Mouse (Mus musculus) monocyte, adult 2 months (primary cell): ENCODE results near the gene Bivm.

Experiments
- DNase-seq, 2 experiments: peaks; one replicate each; pipeline ENCODE4 v3.0.0; 2022; ENCODE audit warnings: low spot score in 2 of 2, low read depth in 1 of 2

Gene Bivm

DNA sequence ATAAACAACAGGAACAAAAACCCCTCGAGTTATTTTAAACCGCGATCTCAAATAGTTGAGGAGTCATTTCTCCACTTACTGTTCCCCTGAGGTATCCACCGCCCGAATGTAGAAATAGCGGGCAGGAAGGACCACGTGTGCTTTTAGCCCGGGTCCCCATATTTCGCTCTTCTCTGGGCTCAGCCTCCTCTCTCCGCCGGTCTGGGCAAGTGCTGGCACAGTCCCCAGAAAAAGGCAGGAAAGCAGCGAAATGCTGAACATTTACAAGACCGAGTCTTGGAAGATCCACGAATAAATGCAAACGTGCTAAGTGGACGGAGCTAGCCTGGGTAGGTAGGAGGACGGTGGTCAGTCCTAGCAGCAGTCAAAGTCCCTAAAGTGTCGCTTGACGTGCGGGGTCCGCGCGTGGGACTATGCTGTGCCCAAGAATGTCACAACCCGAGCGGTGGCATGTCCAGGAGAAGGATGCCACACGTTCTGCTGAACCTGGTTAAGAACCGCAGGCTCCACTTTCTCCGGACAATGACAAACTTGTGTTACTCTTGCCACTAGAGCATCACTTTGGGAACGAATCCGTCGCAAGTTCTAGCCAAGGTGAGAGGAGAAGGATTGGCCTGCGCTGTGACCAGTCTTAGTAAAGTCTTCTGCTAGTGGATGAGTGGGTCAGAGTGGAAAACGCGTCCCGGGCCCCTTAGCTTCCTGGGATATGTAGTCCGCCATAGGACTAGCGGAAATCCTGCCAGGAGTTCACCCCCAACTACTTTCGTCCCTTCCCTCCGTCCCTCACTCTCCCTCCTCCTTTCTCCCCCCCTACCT lies at the start of gene Bivm, which contains the start of gene Kdelc1:
Bivm (plus strand) TSS at position 719 of the 816 bp plus-strand sequence.
Kdelc1 (minus strand) TSS at position 570 of the 816 bp plus-strand sequence.
- DNase-seq, result peak; percentile 62 to 66

DNA sequence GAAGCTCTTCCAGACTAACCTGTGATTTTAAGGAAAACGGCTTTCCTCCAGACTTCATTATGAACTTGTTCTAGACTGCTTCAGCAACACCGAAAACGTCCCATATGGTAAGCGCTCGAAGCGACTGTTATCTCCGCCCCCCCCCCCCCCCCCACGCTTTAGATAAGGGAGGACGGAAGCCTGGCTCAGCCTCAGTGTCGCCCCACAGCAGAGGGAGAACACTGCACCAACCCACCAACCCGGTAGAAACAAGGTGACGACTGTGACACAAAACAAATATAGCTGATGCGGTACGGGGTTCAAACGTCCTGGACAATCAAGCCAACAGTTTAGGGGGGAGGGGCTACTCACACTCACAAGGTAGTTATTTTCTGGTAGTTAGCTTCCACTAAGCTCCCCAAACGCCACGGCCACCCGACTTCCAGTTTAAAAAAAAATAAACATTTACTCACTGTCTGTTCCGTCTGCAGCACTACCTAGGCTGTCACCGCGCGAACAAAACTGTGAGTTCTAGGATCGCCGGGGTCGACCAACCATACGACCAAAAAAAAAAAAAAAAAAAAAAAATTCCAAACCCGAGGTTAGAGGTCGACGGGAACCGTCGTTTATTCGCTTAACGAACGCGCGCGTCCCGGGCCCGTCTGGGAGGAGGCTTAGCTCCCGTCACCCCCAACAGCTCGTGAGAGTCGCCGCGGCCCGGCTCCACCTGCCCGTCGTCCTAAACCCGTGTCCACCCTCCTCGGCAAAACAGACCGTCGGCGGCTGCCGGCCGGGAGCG lies 17.1 kb upstream of the Bivm start:
- no peak for DNase-seq

DNA sequence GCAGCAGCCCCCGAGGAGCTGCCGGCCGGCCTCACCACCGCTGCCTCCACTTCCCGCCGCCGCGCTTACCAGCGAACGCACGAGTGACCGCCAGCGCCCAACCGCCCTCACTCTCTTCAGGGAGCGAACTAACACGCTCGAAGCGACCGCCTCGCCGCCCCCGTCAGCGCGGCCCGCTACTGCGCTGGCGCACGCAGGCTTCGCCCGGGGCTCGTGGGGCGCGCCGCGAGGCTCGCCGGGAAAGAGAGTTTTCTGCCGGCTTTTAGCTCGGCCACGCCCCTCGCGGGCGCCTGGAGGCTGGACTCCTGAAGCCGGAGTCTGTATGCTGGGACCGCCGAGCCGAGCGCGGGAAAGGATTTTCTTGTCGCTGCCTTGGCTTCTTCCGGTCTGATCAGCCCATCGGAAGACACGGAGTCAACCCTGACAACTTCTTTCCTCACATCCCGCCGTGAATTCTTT lies 16.5 kb upstream of the Bivm start, which contains the start of gene Tex30:
Tex30 (minus strand) TSS at position 183 of the 459 bp plus-strand sequence.
- peak; percentile 71 to 82 for DNase-seq

DNA sequence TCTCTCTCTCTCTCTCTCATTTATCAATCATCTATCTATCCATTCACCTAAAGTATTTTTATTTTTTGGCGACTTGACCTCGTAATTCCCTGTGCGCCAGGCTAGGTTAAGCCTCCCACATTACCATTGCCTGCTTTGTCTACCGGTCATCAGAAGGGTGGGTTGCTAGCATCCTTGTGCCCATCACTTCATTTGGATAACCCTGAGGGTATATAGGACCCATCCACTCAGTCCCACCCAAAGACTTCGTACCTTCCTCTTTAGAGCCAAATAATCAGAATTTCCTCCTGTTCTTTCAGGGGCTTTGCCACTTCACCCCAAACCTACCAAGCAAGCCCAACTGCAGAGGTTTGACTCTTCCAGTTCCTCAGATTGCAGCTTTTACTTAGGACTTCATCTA lies 15.8 kb upstream of the Bivm start:
- DNase-seq, result no peak

DNA sequence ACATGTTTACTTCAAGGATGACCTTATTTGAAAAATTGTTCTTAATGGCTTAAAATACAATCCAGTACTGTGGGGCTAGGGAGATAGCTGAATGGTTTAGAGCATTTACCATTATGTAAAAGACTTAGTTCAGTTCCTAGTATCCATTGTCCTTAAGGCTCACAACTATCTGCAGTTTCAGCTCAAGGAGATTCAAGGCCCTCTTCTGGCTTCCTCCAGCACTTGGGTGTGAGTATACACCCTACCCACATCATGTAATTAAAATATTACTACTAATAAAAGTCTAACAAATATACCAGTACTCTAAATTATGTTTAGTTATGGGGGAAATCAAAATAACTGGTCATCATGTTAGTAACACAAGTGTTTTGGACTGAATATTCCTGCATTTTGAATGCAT lies 1.2 kb upstream of the Bivm start:
- no peak for DNase-seq

DNA sequence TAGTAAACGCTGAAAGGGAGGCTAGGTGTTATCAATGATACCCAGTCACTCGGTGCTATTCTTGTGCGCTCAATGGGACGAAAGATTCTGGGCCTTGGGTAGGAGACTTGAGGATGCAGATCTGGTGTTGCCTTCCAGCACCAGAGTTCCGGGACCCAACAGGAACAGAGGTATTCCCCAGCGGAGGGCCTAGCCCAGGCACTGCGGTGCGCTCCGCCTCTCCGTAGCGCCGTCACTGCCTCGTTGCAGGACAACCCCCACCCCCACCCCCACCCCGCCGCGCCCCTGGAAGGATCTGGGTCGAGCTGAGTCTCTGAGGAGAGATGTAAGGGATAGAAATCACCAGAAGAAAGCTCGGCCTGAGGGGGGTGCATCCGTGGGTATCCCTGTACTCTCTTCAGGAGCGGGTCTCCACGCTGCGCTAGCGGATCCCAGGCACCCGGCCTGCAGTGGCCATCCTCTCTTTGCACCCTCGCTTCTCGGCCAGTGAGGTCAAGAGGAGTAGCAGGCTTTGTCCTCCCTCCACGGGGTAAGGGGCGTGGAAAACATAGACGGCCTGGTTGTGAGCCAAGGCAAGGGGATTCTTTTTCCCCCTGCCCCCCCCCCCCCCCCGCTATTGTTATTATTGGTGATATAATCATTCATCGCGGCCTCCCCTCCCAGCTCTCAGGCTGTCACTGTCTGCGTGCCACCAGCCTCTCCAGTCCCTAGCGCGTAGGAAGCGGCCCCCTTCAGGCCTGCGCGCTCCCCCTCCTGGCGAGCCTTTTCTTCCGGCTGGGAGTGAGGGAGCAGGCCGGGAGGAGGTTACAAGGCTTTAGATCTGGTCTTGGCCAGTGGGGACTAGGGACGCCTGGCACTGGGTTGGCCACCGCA lies 680 bp downstream of the Bivm start:
- DNase-seq, result peak; percentile 19 to 24

DNA sequence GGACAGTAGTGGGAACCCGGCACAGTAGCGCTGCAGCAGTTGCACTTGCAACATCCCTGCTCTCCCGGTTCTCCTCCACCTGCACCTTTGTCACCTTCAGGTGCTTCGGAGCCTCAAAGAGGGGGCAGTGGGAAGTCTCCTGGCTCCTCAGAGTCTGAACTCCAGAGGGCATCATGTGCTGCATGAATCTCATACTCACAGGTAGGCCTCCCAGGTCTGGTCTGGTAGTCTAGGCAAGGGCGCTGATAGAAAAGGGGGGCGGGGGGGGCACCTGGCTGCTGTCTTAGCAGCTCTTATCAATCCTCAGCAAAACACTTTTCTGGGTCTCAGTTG lies 1.3 kb downstream of the Bivm start:
- DNase-seq, result no peak

DNA sequence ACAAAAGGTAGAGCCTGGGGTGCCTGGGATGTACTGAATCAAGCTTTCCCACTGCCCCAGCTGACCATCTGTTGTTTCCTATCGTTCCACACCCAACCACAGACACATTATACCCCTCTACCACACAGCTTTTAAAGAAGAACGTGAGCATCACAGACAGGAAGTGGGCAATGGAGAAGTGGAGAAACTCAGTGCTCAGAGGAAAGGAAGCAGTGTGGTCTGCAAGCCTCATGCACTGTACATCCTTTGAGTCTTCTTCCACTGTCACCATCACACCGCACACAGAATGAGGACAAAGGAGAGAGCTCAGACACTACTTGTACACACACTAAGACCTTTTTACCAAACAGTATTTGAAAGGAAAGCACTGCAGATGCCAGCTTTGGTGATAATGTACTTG lies 3.5 kb downstream of the Bivm start:
- no peak for DNase-seq

DNA sequence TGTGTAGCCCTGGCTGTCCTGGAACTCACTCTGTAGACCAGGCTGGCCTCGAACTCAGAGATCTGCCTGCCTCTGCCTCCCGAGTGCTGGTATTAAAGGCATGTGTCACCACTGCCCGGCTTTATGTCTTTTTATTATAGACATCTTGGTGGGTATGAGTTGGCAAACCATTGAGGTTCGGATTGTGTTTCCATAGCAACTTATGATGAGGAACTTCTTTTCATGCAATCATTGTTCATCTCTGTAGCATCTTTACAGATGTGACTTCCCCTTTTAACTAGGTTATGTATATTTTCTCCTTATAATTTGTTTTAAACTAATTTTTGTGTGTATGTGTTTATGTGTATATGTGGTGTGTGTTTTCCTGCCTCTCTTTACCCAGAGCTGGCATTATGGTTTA lies 6.8 kb downstream of the Bivm start:
- no peak for DNase-seq

DNA sequence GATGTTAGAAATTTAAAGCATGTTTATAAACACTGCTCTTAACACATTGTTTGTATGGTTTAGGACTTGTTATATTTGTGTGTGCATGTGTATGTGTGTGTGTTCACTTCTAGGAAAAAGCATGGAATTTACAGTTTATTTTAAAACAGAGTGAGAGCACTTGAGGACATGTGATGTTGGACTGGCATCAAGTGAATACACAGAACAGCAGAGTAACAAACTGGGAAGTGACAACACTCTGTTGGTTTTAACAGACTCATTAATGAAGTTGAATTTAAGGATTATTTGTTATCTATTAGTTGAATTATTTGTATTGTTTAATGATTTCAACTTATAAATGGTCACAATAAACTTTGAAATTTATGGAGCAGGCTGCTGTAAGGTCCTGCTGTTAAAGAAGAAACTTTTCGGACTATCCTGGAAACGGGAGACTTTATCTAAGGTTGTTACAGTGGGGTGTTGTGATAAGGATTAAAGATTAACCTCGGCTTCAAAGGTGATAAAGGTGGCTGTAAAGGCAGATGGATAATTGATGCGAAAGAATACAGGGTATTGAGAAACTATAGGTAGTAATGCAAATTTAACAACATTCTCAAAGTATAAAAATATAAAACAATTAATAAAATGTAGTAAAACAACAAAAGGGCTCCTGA lies 11.3 kb downstream of the Bivm start:
- no peak for DNase-seq

DNA sequence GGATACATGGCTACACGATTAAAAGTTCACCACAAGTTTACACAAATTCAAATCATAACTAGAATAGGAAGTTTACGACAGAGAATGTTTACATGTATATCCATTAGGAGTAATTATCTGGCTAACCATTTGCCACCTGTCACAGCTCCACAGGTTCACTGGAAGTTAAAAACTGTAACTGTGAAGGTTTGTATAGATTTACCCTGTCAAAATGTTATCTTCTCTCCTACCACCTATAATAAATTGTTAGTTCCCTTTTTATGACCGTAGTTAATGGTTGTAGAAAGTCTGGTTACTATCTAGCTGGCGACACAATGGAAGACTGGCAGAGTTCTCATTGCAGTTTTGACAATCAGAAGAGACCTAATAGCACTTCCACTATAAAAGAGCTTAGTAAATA lies 21.5 kb downstream of the Bivm start:
- no peak for DNase-seq

DNA sequence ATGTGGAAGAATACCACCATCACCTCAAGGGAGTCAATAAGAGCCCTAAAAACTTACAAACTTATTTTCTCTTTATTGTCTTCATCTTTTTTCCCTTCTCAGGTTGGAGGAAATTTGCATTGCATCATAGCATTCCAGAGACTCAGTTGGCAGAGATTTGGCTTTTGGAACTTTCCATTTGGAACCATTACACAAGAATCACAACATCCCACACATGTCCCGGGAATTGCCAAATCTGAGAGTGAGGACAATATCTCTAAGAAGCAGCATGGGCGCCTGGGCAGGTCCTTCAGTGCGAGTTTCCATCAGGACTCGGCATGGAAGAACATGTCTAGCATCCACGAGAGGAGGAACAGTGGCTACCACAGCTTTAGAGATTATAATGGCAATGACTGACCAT lies 24.0 kb downstream of the Bivm start:
- no peak for DNase-seq

DNA sequence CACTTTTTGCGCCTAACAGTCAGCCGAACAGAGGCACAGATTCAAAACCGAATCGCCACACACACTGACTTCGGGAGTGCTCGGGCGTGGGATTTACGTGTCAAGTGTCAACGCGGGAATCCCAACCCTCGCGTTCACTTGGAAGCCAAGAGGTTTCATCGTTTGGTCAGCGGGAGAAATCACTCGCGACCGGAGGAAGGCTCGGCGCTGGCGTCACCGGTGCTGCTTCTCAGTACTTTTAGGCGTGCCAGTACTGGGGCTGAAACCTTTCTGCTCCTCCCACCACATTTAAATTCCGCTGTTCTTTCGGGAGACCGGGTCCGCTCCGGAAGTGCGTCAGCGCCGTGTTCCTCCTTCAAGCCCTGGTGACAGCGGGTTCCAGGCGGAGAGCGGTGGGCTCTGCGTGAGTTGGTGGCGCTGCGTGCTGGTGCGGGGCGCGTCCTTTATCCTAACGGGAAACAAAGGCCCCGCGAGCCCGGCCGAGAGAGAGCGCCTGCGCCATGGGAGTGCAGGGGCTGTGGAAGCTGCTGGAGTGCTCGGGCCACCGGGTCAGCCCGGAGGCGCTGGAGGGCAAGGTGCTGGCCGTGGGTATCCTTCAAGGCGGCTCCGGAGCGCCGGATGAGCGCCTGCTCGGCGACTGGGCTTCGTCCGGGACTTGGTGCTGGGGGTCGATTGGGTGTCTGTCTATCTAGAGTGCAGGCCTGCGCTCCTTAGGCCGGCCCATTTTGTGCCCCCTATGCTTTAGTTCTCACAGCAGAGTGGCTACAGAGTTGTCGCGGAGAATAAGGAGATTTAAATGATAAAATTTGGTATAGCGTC lies 29.0 kb downstream of the Bivm start, which contains the start of gene Ercc5:
Ercc5 (plus strand) TSS at position 182 of the 819 bp plus-strand sequence.
- DNase-seq, result peak; percentile 60 to 76

DNA sequence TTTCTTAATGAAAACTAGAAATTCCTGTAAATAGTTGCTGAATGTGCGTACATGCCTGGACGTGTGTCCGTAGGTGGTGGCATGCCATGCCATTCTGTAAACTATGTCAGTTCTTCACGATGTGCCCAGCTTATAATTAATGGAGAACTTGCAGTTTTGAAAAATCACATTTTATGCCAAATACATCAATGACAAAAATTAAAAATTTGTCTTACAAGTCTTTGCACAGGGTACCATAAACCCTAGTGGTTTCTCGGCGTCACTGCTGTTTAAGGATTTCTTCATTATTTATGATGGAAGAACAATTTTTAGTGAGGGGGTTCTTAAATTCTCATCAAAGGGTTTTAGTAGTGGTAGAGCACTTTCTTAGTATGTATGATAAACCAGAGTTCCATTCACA lies 29.9 kb downstream of the Bivm start:
- DNase-seq, result no peak

DNA sequence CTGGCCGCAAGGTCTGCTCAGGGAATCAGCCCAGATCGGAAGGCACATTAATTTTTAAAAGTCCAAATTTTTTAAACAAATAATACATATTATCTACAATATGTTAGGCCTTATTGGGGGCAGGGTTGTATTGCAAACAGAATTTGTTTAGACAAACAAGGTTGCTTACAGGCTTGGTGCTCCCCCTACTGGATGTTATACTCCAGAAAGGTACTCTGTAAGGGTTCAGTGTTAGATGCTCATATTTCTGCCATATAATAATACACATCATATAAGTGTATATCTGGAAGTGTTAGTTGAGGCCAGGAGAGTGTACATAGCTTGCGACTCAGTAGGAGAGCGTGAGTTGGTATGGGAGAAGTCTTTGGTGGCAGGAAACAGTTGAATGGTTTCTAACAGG lies 36.5 kb downstream of the Bivm start:
- no peak for DNase-seq

DNA sequence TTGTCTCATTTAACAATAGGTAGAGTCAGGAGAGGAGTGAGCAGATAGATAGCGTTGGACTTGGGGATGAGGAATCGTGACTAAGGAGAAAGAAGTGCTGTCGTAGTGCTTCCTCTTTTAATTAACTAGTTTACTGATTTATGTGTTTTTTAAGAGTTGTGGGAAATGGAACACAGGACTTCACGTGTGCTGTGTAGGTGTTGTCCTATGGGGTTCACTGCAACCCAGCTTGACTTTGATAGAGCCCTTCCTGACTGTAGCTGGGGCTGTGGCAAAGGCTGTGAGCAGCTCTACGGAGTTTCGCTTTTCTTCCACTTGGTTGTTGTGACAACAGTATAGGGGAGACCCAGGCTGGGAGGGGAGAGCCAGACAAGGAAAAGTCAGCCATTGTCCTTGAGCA lies 39.6 kb downstream of the Bivm start:
- no peak for DNase-seq

DNA sequence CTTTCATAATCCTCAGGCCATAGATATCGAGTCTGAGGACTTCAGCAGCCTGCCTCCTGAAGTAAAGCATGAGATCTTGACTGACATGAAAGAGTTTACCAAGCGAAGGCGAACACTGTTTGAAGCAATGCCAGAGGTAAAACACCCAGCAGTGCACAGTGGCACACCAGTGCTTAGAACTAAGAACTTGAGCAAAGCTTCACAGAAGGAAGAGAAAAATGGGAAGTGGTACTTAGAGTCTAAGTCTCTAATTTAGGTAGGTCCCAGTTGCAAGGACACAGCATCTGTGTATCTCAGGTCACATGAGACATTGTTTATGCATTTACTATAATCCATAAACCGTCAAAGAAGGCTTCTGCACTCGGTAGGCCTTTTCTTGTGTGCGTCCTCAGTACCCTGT lies 43.1 kb downstream of the Bivm start:
- no peak for DNase-seq

DNA sequence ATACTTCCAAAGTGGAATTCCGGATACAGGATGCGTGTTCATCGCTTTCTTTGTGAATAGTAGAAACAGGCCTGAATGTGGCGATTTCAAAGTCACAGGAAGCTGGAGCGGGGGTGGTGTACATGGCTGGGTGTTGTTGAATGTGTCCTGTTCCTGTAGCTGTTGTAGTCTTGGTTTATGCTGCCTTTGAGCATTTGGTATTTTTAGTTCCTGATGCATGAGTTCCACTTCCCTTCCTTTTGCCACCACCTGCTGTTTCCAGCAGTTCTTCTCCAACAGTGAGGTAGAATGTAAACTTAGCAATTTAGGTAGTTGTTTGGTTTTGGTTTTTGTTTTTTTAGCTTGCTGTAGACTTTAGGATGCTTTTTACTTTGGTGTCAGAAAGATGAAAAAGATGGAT lies 43.6 kb downstream of the Bivm start:
- DNase-seq, result no peak

DNA sequence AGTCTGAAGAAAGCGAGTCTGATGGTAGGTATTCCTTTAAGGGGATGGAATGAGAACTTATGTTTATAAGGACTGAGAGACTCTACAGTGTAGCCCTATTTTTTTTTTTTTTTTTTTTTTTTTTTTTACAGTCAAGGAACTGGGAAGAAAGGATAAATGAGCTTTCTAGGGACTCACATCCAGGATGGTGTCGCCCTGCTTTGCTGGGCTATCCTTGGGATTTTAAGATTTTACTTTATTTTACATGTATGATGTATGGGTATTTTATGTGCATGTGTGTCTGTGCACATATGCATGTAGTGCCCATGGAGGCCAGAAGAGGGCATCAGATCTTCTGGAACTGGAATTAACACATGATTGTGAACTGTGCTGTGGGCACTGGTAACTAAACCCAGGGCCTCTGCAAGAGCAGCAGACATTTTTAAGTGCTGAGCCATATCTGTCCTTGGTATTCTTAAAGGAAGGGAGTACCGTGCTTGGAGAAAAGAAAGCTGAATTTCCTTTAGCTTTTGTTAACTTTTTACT lies 49.2 kb downstream of the Bivm start:
- no peak for DNase-seq

DNA sequence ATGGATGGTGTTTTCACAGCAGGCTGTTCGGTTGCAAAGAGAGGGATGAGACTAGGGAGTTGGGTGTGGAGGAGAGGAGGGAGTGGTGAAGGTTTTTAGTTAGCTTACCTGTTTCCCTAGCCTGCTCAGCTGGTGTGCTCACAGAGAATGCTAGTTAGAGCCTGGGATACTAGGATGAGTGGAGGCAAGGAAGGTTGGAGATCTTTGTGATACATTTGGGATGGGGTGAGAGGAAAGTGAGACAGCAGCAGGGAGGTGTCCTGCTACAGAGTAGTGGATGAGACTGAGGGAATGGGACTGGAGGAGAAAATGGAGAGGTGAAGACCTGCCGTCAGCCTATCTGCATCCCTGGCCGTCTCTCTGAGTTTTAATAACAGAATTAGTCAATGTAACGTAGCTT lies 53.9 kb downstream of the Bivm start:
- no peak for DNase-seq
